Mouse (Mus musculus) neural tube, embryonic 10.5 days (tissue): ENCODE results near the gene Phf21a.
"Not testable (repeated sequence)": the region's sequence is repeated elsewhere in the genome, so short reads cannot be mapped to it uniquely, and the experiment has no call there.

ENCODE experiments used
- DNase-seq: peaks from one replicate; pipeline ENCODE4 v3.0.0-alpha.2; 2017; ENCODE audit warnings: low spot score; ENCODE audit errors: extremely low spot score

Phf21a gene

DNA sequence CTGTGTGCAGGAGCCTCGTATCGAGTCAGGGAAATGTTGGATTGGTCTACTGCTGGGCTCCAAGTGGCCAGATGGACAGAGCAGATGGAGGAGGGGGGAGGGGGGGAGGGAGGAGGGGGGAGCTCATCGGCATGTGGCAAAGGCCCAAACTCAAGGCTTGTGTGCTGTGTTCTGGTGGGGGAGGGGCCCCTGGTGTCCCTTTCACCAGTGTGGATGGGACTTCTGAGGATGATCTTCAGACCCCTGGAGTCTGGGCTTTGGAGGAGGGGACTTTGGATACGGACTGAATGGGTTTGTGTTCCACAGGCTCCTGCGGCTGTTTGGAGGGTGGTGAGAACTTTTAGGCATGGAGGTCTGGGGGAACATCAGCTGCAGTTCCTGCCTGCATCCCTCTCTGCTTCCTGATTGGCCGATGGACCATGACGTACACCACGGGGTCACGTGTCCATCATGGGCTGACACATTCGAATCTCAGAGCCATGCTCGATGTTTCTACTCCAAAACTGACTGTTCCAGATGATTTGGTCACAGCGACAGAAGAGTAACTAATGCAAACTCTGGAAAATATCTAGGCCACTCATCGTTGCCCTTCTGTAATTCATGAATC, 16.7 kb upstream of the Phf21a start:
- no peak for DNase-seq

DNA sequence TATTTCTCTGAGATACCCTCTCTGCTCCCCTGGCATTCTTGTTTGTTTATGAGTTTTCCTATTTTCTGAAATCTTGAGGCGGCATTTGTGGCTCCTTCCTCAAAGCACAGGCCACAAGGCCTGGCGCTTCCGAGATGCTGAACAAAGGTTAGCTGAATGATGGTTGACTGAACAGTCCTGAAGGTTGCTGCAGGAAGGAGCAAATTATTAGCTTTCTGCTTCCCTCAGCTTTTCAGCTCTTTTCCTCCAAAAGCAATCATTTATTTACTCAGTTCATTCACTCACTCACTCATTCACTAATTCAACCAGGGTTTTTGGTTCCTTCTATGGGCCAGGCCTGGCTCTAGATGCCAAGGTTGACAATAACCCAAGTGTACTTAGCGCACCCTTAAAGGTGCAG, 10.7 kb upstream of the Phf21a start:
- DNase-seq, result no peak

DNA sequence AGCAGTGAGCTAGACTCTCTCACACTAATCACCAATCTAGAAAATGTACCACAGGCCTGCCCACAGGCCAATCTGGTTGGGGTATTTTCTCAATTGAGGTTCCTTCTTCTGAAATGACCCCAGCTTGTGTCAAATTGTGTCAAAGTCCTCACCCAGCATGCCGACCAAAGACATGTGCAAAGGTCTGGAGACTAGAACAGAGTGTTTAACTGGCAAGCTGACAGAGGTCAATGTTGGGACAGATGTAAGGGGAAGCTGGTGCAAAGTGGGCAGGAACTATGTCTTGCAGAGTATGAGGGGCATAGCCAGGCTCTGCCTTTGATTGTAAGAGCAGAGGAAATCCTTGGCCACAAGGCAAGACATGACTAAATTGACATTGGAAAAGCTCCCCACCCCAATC, 7.2 kb upstream of the Phf21a start:
- no peak for DNase-seq

GRCm38 (mm10) chr2:92087065-92087464, 5.9 kb upstream of the Phf21a start:
- DNase-seq, result no peak

DNA sequence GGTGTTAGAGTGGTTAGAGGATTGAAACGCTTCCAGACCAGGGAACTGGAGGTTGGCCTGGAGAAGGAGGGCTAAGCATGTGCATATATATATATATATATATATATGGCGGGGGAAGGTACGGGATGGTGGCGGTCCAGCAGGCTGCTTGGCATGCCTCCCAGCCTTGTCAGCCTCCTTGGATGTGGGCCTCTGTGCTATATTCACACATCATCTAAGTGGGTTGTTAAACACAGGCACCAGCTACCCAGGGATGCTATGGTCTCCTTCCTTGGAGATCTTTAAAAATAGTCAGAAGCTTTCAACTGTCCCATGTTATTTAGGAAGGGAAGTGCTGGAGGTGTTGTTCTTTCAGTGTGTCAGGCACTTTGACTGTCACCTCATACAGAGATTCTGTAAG, 3.1 kb upstream of the Phf21a start:
- DNase-seq, result no peak

- DNase-seq, result not testable (repeated sequence)
These were observed 586 bp downstream of the Phf21a start for GRCm38 (mm10) chr2:92093503-92093902.

GRCm38 (mm10) chr2:92094078-92094477, 1.2 kb downstream of the Phf21a start:
- no peak for DNase-seq

GRCm38 (mm10) chr2:92100768-92101167, 7.9 kb downstream of the Phf21a start:
- DNase-seq, result no peak

GRCm38 (mm10) chr2:92124523-92124922, 31.6 kb downstream of the Phf21a start:
- no peak for DNase-seq

DNA sequence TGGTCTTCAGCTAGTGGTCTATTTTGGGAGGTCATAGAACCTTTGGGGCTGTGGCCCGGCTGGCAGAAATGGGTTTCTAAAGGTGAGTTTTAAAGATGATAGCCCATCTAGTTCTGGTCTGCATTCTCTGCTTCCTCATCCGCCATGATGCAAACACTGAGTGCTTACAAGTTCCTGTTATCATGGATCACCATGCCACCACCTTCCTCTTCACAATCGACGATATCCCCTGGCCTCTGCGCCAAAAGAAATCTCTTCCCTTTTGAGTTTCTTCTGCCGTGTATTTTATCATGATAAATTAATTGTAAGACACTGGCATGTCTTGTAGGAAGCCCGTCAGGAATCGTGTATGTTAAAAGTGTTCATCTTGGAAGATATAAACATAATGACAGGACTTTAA, 32.4 kb downstream of the Phf21a start:
- DNase-seq, result no peak

- DNase-seq, result no peak
These were observed 37.2 kb downstream of the Phf21a start for GRCm38 (mm10) chr2:92130071-92130470.

DNA sequence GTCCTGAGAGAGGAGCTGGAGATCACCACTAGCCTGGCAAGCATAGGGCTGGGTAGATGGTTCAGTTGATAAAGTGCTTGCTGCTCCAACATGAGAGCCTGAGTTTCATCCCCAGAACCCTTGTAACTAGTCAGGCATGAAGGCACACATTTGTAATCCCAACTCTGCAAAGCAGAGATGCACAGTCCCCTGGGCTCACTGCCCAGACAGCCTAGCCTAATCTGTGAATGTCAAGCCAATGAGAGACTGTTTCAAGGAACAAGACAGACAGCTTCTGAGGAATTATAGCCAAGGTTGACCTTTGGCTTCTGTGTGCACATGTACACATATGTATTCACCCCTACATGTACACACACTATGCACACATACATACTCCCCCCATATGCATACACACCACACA, 45.8 kb downstream of the Phf21a start:
- DNase-seq, result no peak

DNA sequence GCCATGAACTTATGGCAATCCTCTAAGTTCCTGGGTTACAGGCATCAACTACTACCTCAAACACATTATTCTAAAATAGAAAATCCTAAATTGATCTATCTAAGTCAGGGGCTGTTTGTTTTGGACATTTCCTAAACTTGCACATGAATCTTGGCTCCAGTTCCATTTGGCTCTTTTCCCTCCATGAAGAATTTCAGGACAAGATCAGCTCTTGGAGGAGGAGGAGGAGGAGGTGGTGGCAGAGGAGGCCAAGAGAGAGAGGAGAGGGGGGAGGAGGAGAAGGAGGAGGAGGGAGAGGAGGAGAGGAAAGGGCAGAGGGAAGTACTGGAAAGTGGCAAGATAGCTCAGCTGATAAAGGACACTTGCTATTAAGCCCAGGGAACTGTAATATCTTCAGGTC, 46.4 kb downstream of the Phf21a start:
- DNase-seq, result no peak

GRCm38 (mm10) chr2:92140383-92140782, 47.5 kb downstream of the Phf21a start:
- peak; percentile 21 for DNase-seq

DNA sequence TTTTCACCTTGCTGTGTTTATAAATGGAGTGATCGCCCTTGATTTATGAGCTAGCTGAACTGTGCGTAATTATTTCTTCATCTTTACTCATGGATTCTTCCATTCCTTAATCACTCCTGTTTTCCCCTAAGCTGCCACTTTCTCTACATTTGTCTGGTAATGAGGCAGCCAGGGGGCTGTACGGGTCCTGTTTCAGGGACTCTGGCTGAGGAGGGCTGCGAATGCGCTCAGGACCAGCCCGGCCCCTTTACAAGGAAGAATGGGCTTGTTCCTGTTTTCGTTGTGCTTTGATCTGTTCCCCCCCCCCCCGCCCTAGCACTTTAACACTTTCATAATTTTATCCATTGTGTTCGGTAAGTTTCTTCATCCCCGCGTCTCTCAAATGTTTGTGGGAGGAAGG, 48.2 kb downstream of the Phf21a start:
- no peak for DNase-seq

- no peak for DNase-seq
These were observed 51.0 kb downstream of the Phf21a start for GRCm38 (mm10) chr2:92143932-92144331.

DNA sequence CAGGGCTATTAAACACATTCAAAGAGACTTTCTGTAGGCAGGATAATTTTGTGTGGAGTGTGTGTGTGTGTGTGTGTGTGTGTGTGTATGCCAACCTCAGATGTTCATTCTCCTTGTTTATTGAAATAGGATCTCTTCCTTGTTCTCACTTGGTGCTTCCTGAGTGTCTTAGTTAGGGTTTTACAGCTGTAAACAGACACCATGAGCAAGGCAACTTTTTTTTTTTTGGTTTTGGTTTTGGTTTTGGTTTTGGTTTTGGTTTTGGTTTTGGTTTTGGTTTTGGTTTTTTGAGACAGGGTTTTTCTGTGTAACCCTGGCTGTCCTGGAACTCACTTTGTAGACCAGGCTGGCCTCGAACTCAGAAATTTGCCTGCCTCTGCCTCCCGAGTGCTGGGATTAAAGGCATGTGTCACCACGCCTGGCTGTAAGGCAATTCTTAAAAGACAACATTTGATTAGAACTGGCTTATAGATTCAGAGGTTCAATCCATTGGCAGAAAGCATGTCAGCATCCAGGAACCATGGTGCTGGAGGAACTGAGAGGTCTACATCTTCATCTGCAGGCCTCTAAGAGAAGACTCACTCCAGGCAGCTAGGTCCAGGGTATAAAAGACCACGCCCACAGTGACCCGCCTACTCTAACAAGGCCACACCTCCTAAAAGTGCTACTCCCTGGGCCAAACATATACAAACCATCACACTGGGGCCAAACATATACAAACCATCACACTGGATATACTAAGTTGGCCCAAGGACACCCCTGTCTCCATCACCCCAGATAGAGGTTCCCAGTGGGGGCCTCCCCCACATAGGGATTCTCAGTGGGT, 55.2 kb downstream of the Phf21a start:
- DNase-seq, result not testable (repeated sequence)

GRCm38 (mm10) chr2:92164291-92164690, 71.4 kb downstream of the Phf21a start:
- DNase-seq, result no peak

GRCm38 (mm10) chr2:92166950-92167349, 74.0 kb downstream of the Phf21a start:
- no peak for DNase-seq

DNA sequence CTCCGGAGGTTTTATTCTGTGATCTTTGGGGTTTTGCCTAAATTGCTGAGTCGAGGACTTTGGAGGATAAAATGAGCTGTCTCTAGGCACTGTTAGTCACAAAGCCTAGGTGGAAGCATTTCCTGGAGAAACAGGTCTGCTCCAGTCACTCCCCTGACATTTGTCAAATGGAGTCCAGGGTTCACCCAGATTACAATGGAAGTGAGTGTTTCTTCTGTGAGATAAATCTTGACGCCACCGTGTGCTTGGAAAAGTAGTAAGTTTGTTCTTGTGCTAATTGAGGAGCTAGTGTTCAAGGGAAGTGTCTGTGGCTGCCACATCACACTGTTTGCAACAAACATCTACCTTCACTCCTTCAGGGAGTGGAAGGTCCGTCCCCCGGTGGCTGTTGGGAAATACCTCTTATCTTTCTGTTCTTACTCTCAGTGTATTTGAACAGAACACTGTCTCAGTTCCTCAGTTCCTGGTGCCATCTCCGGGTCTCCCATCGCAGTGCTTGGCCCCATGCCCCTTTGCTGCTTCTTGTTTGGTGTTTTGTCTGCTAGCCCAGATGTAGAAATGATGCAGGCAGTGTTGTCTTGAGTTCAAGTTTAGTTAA, 78.2 kb downstream of the Phf21a start:
- DNase-seq, result no peak

GRCm38 (mm10) chr2:92172300-92172699, 79.4 kb downstream of the Phf21a start:
- DNase-seq, result no peak

DNA sequence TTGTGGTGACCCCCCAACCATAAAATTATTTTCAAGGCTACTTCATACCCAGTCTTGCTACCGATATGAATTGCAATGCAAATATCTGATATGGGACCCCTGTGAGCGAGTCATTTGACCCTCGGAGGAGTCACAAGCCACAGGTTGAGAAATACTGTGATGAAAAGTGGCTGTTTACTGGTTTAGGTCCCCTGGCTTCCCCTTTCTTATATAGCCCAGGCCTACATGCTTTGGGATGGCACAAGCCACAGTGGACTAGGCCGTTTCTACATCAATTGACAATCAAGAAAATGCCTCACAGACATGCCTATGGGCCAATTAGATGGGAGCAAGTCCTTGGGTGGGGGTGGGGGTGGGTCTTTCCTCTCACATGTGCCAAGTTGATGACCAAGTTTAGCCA, 80.3 kb downstream of the Phf21a start:
- DNase-seq, result no peak

GRCm38 (mm10) chr2:92174265-92174664, 81.3 kb downstream of the Phf21a start:
- DNase-seq, result no peak
